Mouse (Mus musculus): ENCODE data around the gene Tmem273. TPM values are rescaled to one million over a fixed set of nuclear protein-coding genes. Genes with fewer than 3 reads are reported as not detected.
A peak's percentile ranks its signal among the peaks of the same experiment; 100 is the strongest.

The Tmem273 gene
- total and polyA plus RNA-seq, 2 experiments from 2014 or later, result 0.13 TPM; not detected in 1

- Histone ChIP-seq H3K27me3 (ENCODE audit: insufficient read depth, low read length) (no peaks in the 10 kb centered on the region), H3K4me2 (ENCODE audit: low read depth) (no peak overlapping the region), H3K27ac (ENCODE audit: low read depth, low read length) (no peak overlapping the region), H3K9ac (no peak overlapping the region), H3K4me3 (ENCODE audit: low read depth, low read length) (no peak overlapping the region), H3K9me3 (ENCODE audit: low read length) (no peaks in the 10 kb centered on the region), H3K36me3 (ENCODE audit: insufficient read depth) (no peaks in the 10 kb centered on the region), H3K4me1 (ENCODE audit: insufficient read depth) (no peaks in the 10 kb centered on the region)
- 84% methylated on average over 6 of the region's 6 CpGs for WGBS
- no peak for TF ChIP-seq CTCF (IDR thresholded peaks at IDR 0.05; ENCODE audit: low read depth)
- no peak for DNase-seq
- no peak for ATAC-seq
Observed at GRCm38 (mm10) chr14:32770563-32770962, 15.2 kb upstream of the Tmem273 start.

DNA sequence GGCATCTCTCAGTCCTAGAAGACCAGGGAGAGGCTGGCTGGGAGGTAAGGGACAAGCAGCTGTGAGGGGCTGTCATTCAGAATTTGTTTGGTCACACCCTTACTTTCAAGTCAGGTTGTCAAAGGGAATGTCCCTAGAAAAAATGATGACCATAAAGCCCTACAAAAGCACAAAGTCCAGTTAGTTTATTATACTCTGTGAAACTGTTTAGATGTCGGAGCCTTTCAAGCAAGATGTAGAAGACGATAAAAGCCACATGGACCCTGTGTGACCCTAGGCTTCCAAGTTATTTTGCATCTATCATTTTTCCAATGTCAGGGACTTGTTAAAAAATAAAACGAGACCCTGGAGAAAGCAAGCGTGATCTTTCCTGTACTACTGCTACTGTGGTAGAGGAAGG is 13.7 kb upstream of the Tmem273 start:
- no peak overlapping the region for H3K27ac ChIP-seq (ENCODE audit: low read depth, low read length)
- no peak overlapping the region for H3K9ac ChIP-seq
- DNase-seq (no peak), ATAC-seq (no peak)
- no peak overlapping the region for H3K4me3 ChIP-seq (ENCODE audit: low read depth, low read length)
- H3K4me1 ChIP-seq (ENCODE audit: insufficient read depth), result no peaks in the 10 kb centered on the region
- no peaks in the 10 kb centered on the region for H3K27me3 ChIP-seq (ENCODE audit: insufficient read depth, low read length)
- H3K4me2 ChIP-seq (ENCODE audit: low read depth), result no peak overlapping the region
- no peak for TF ChIP-seq CTCF (IDR thresholded peaks at IDR 0.05; ENCODE audit: low read depth)
- H3K9me3 ChIP-seq (ENCODE audit: low read length), result no peaks in the 10 kb centered on the region
- WGBS, result 94% methylated on average over 4 of the region's 4 CpGs
- H3K36me3 ChIP-seq (ENCODE audit: insufficient read depth), result no peaks in the 10 kb centered on the region

DNA sequence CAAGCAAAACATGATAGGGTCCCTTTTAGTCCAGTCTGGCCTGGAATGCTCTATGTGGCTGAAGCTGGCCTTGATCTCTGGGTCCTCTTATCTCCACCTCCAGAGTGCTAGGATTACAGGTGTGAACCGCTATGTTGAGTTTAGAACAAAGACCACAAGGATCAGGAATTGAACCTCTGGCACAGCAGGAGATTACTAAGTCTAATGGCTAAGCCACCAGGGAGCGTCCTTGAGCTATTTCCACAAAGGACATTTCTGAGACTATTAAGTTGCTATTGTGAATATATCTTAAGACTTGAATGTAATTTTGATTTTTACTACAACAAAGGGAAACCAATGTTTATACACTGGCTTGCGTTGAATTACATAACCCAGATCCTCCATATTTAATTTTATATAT is 13.0 kb upstream of the Tmem273 start:
- no peak overlapping the region for H3K4me3 ChIP-seq (ENCODE audit: low read depth, low read length)
- WGBS, result 49% methylated on average over 3 of the region's 3 CpGs
- H3K36me3 ChIP-seq (ENCODE audit: insufficient read depth), result no peaks in the 10 kb centered on the region
- TF ChIP-seq CTCF (IDR thresholded peaks at IDR 0.05; ENCODE audit: low read depth), result peak; percentile 26
- H3K27me3 ChIP-seq (ENCODE audit: insufficient read depth, low read length), result no peaks in the 10 kb centered on the region
- no peak overlapping the region for H3K27ac ChIP-seq (ENCODE audit: low read depth, low read length)
- DNase-seq, result no peak
- H3K4me1 ChIP-seq (ENCODE audit: insufficient read depth), result no peaks in the 10 kb centered on the region
- H3K4me2 ChIP-seq (ENCODE audit: low read depth), result no peak overlapping the region
- ATAC-seq, result no peak
- no peak overlapping the region for H3K9ac ChIP-seq
- no peaks in the 10 kb centered on the region for H3K9me3 ChIP-seq (ENCODE audit: low read length)

GRCm38 (mm10) chr14:32773456-32773855 is 12.3 kb upstream of the Tmem273 start:
- H3K9me3 ChIP-seq (ENCODE audit: low read length), result no peaks in the 10 kb centered on the region
- ATAC-seq (no peak), DNase-seq (no peak)
- H3K36me3 ChIP-seq (ENCODE audit: insufficient read depth), result no peaks in the 10 kb centered on the region
- WGBS, result 93% methylated on average over 3 of the region's 3 CpGs
- no peak overlapping the region for H3K4me3 ChIP-seq (ENCODE audit: low read depth, low read length)
- no peak for TF ChIP-seq CTCF (IDR thresholded peaks at IDR 0.05; ENCODE audit: low read depth)
- H3K9ac ChIP-seq, result no peak overlapping the region
- H3K27me3 ChIP-seq (ENCODE audit: insufficient read depth, low read length), result no peaks in the 10 kb centered on the region
- H3K4me2 ChIP-seq (ENCODE audit: low read depth), result no peak overlapping the region
- no peak overlapping the region for H3K27ac ChIP-seq (ENCODE audit: low read depth, low read length)
- no peaks in the 10 kb centered on the region for H3K4me1 ChIP-seq (ENCODE audit: insufficient read depth)

DNA sequence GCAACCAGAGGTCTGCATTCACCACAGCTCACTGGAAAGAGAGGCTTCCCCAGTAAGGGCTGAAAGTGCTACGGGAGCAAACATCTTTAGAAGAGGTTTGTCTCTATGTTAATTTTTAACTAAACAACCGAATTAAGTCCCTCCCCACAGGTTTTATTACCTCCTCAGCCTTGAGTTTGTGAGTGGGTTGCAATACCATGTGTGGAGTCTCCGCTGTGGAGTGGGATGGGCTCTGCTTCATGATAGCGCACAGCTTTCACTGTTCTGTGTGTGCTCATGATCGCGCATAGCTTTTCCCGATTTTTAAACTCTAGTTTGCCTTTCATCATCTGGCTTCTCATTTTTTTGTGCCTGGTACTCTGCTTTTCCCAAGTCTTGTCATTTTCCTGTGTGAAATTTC is 9.7 kb upstream of the Tmem273 start:
- Histone ChIP-seq H3K36me3 (ENCODE audit: insufficient read depth) (no peaks in the 10 kb centered on the region), H3K9ac (no peak overlapping the region), H3K4me3 (ENCODE audit: low read depth, low read length) (no peak overlapping the region), H3K9me3 (ENCODE audit: low read length) (no peaks in the 10 kb centered on the region), H3K4me1 (ENCODE audit: insufficient read depth) (no peaks in the 10 kb centered on the region), H3K27ac (ENCODE audit: low read depth, low read length) (no peak overlapping the region), H3K27me3 (ENCODE audit: insufficient read depth, low read length) (no peaks in the 10 kb centered on the region), H3K4me2 (ENCODE audit: low read depth) (no peak overlapping the region)
- 89% methylated on average over 7 of the region's 7 CpGs for WGBS
- ATAC-seq (no peak), DNase-seq (no peak)
- TF ChIP-seq CTCF (IDR thresholded peaks at IDR 0.05; ENCODE audit: low read depth), result no peak

DNA sequence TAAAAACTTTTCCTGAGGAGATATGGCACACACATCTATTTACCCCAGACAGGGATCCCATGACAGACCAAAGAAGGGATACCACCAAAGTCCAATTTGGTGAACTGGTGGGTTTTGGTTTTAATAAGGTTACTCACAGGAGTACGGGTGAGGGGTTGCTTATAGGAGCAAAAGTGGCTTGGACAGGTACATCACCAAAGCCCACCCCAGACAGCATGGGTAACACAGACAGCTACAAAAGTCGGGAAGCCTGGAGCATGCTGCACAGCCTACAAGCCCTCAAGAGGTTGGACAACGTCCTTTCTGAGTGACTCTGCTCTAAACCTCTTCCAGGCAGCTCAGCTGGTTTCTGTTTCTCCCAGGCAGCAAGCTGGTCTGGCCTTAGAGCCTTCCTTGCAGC is 7.4 kb upstream of the Tmem273 start:
- H3K4me3 ChIP-seq (ENCODE audit: low read depth, low read length), result no peak overlapping the region
- no peaks in the 10 kb centered on the region for H3K27me3 ChIP-seq (ENCODE audit: insufficient read depth, low read length)
- no peak overlapping the region for H3K27ac ChIP-seq (ENCODE audit: low read depth, low read length)
- no peak for ATAC-seq
- TF ChIP-seq CTCF (IDR thresholded peaks at IDR 0.05; ENCODE audit: low read depth), result no peak
- no peaks in the 10 kb centered on the region for H3K9me3 ChIP-seq (ENCODE audit: low read length)
- H3K9ac ChIP-seq, result no peak overlapping the region
- 85% methylated on average over 3 of the region's 3 CpGs for WGBS
- no peak for DNase-seq
- no peak overlapping the region for H3K4me2 ChIP-seq (ENCODE audit: low read depth)
- no peaks in the 10 kb centered on the region for H3K4me1 ChIP-seq (ENCODE audit: insufficient read depth)
- H3K36me3 ChIP-seq (ENCODE audit: insufficient read depth), result no peaks in the 10 kb centered on the region

- Histone ChIP-seq H3K36me3 (ENCODE audit: insufficient read depth) (no peaks in the 10 kb centered on the region), H3K9me3 (ENCODE audit: low read length) (no peaks in the 10 kb centered on the region), H3K4me1 (ENCODE audit: insufficient read depth) (no peaks in the 10 kb centered on the region), H3K27me3 (ENCODE audit: insufficient read depth, low read length) (no peaks in the 10 kb centered on the region), H3K9ac (no peak overlapping the region), H3K4me3 (ENCODE audit: low read depth, low read length) (no peak overlapping the region), H3K4me2 (ENCODE audit: low read depth) (no peak overlapping the region), H3K27ac (ENCODE audit: low read depth, low read length) (no peak overlapping the region)
- ATAC-seq, result no peak
- DNase-seq, result no peak
- TF ChIP-seq CTCF (IDR thresholded peaks at IDR 0.05; ENCODE audit: low read depth), result no peak
- WGBS, result 82% methylated on average over 4 of the region's 4 CpGs
Observed at GRCm38 (mm10) chr14:32782866-32783265, 2.9 kb upstream of the Tmem273 start.

Data from forebrain, postnatal 0 days (tissue).